Mouse (Mus musculus) ovary, postnatal 14 days (tissue): ENCODE results near the gene Pgm2.

Source experiments
- DNase-seq: peaks from one replicate; pipeline ENCODE4 v3.0.0; 2022; ENCODE audit warnings: low spot score

Gene Pgm2

GRCm38 (mm10) chr5:64075506-64075905 lies 17.2 kb upstream of the Pgm2 start:
- DNase-seq = no peak

- no peak for DNase-seq
These were observed 15.4 kb upstream of the Pgm2 start for GRCm38 (mm10) chr5:64077353-64077752.

GRCm38 (mm10) chr5:64078740-64079461 lies 13.8 kb upstream of the Pgm2 start:
- no peak for DNase-seq

- DNase-seq = no peak
These were observed 13.3 kb upstream of the Pgm2 start for GRCm38 (mm10) chr5:64079462-64079817.

GRCm38 (mm10) chr5:64083447-64084359 lies 9.0 kb upstream of the Pgm2 start:
- no peak for DNase-seq

GRCm38 (mm10) chr5:64085405-64085804 lies 7.3 kb upstream of the Pgm2 start:
- no peak for DNase-seq

GRCm38 (mm10) chr5:64088740-64089139 lies 4.0 kb upstream of the Pgm2 start:
- DNase-seq = no peak

GRCm38 (mm10) chr5:64093349-64093871 lies 660 bp downstream of the Pgm2 start:
- DNase-seq = no peak

GRCm38 (mm10) chr5:64095342-64095993 lies 2.7 kb downstream of the Pgm2 start:
- no peak for DNase-seq

- DNase-seq = no peak
These were observed 9.4 kb downstream of the Pgm2 start for GRCm38 (mm10) chr5:64101993-64102716.

GRCm38 (mm10) chr5:64102717-64103075 lies 9.9 kb downstream of the Pgm2 start:
- DNase-seq = no peak

- DNase-seq = no peak
These were observed 15.0 kb downstream of the Pgm2 start for GRCm38 (mm10) chr5:64107596-64108289.

GRCm38 (mm10) chr5:64109217-64109616 lies 16.5 kb downstream of the Pgm2 start:
- no peak for DNase-seq

- DNase-seq = no peak
These were observed 19.6 kb downstream of the Pgm2 start for GRCm38 (mm10) chr5:64112360-64112759.

GRCm38 (mm10) chr5:64114210-64114609 lies 21.5 kb downstream of the Pgm2 start:
- DNase-seq = no peak

GRCm38 (mm10) chr5:64117191-64117590 lies 24.4 kb downstream of the Pgm2 start:
- no peak for DNase-seq

GRCm38 (mm10) chr5:64125783-64126182 lies 33.0 kb downstream of the Pgm2 start:
- DNase-seq = no peak

- DNase-seq = no peak
These were observed 38.8 kb downstream of the Pgm2 start for GRCm38 (mm10) chr5:64131550-64131949.

- DNase-seq = no peak
These were observed 41.2 kb downstream of the Pgm2 start for GRCm38 (mm10) chr5:64133901-64134300.

GRCm38 (mm10) chr5:64136325-64136724 lies 43.6 kb downstream of the Pgm2 start:
- no peak for DNase-seq

GRCm38 (mm10) chr5:64140202-64140601 lies 47.5 kb downstream of the Pgm2 start:
- no peak for DNase-seq
